Mouse (Mus musculus) layer of hippocampus, postnatal 10 days (tissue): ENCODE results near the gene Atf6b. TPM values are rescaled to one million over a fixed set of nuclear protein-coding genes. Genes with fewer than 3 reads are reported as not detected.
A peak's percentile ranks its signal among the peaks of the same experiment; 100 is the strongest.

ENCODE experiments used
- DNase-seq, 2 experiments: peaks; one replicate each; pipeline ENCODE4 v3.0.0; 2021; ENCODE audit warnings: low spot score in 2 of 2
- total RNA-seq, 2 experiments: library from RNA; stranded (reverse); gene quantifications; 2 replicates each; pipeline ENCODE4 v1.2.3; 2021

The Atf6b gene
- total RNA-seq, 2 experiments from 2014 or later: 75.8 to 78.6 TPM

DNA sequence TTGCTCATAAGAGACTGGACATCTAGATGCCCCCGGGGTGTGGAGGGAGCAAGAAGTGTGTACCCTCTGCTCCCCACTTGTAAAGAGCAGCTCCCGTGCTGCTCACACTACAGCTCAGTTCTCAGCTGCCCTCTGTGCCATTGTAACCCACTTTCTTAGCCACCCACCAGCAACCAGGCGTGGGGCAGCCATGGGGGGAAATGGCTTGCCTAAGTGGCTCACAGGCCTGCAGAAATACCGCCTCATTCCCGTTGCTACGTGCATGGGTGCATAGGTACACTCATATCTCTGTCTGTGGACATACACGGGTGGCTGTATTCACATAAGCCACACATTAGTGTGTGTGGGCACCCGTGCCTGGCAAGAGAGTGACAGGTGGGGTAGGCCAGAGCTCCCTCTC is 16.0 kb downstream of the Atf6b start:
- DNase-seq: no peak

DNA sequence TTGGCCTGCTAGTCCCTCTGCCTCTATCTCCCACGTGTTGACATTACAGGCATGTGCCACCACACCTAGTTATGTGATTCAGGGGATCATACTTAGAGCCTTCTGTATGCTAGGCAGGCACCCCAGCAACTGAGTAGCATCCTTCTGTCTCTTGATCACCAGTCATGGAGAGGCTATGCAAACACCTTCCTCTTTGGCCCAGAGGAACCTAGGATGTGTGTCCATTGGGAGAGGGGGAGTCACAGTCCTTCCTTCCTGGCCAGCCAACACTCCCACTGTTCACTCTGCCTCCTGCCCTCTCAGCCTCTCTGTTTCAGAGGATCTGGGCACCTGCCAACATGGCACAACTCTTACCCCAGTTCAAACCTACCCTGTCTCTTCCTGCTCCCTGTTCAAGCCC is 16.6 kb downstream of the Atf6b start:
- DNase-seq: no peak

DNA sequence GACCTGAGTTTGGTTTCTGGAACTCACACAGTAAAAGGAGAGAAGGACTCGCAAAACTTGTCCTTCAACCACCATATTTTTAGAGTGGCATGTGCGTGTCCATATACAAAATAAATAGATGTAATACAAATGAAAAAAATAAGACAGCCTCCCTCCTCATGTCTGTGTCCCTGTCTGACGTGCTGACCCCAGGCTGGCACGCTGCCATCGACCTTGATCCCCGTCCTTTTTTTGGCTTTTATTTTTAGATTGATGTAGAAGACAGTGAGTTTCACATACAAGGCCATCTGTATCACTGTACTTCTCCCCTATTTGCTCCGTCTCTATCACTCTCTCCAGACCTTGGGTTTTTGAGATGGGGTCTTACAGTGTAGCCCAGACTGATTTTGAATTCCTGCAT is 17.5 kb downstream of the Atf6b start:
- DNase-seq: no peak

DNA sequence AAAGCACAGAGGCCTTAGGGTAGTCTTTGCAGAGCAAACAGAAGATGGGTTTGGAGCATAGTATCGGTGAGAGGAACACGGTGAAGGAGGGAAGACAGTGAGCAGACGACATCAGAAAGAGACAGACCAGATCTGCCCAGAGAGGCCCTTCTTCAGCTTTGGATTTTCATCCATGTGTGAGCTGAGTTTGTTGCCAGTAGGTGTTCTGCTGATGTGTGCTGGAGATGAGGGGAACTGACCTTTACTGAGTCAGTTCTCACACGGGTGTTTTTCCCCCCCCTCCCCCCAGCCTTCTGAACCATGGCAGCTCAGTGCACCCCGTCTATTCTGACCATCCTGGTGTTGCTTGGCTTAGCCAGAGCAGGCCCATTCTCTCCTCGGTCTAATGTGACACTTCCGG is 23.3 kb downstream of the Atf6b start, which contains the start of gene Tnxb:
TSS of gene Tnxb (plus strand) at position 301 of the 400 bp plus-strand sequence.
- no peak for DNase-seq

DNA sequence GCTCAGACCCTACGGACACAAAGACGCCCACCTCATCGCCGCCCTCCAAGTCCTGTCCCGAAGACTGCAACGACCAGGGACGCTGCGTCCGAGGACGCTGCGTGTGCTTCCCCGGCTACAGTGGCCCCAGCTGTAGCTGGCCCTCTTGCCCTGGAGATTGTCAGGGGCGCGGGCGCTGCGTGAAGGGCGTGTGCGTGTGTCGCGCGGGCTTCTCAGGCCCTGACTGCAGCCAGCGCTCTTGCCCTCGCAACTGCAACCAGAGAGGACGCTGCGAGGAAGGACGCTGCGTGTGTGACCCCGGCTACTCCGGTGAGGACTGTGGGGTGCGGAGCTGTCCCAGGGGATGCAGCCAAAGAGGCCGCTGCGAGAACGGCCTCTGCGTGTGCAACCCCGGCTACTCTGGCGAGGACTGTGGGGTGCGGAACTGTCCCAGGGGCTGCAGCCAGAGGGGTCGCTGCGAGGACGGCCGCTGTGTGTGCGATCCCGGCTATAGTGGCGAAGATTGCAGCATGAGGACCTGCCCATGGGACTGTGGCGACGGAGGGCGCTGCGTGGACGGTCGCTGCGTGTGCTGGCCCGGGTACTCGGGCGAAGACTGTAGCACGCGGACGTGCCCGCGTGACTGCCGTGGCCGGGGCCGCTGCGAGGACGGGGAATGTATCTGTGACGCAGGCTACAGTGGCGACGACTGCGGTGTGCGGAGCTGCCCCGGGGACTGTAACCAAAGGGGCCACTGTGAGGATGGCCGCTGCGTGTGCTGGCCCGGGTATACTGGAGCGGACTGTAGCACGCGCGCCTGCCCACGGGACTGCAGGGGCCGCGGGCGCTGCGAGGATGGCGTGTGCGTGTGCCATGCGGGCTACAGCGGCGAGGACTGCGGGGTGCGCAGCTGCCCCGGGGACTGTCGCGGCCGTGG is 24.5 kb downstream of the Atf6b start:
- DNase-seq: no peak

DNA sequence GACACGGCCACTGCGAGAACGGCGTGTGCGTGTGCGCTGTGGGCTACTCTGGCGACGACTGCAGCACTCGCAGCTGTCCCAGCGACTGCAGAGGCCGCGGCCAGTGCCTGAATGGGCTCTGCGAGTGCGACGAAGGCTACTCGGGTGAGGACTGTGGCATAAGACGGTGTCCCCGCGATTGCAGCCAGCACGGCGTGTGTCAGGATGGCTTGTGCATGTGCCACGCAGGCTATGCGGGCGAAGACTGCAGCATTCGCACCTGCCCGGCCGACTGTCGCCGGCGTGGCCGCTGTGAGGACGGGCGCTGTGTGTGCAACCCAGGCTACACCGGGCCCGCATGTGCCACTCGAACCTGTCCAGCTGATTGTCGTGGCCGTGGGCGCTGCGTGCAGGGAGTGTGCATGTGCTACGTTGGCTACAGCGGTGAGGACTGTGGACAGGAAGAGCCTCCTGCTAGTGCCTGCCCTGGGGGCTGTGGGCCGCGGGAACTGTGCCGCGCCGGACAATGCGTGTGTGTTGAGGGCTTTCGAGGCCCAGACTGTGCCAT is 25.4 kb downstream of the Atf6b start:
- no peak for DNase-seq

DNA sequence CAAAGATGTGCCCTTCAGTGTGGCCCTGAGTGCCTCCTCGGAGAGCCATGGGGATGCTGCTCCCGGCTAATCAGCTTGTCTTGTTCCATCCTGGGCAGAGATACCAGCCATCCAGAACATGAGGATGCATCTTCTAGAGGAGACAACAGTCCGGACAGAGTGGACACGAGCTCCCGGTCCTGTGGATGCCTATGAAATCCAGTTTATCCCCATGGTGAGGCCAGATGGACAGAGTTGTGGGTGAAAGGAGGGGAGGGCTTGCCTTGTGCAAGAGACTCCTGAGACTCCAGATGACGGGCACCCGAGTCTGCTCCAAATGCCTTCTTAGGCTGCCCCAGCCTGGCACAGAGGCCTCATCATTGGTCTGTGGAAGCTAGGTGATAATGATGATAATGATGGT is 26.2 kb downstream of the Atf6b start:
- no peak for DNase-seq

DNA sequence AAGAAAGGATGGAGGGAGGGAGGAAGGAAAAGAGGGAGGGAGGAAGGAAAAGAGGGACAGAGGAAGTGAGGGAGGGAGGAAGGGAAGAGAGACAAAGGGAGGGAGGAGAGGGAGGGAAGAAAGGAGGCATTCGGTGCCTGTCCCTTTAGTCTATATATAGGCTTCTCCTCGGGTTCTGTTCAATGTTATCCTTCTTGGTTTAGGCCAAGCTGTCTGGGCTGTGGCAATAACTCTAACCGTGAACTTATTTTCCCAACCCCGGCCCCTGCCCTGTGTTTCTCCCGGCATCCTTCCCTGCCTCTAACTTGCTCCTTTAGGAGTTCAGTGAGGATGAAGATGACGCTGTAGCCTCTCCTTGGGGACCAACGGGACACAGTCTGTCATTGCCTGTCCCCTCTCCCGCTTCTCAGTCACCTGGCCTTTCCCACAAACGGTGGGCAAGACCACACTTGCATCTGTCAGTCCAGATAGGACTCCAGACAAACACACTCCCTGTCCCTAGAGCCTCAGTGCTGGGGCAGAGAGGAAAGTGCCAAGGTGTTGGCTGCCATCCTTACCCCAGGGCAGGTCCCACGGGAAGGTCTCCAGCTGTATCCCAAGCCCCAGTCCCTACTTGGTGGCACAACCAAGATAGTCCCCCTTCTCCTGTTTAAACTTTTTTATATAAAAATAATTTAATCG is 27.7 kb downstream of the Atf6b start:
- no peak for DNase-seq

DNA sequence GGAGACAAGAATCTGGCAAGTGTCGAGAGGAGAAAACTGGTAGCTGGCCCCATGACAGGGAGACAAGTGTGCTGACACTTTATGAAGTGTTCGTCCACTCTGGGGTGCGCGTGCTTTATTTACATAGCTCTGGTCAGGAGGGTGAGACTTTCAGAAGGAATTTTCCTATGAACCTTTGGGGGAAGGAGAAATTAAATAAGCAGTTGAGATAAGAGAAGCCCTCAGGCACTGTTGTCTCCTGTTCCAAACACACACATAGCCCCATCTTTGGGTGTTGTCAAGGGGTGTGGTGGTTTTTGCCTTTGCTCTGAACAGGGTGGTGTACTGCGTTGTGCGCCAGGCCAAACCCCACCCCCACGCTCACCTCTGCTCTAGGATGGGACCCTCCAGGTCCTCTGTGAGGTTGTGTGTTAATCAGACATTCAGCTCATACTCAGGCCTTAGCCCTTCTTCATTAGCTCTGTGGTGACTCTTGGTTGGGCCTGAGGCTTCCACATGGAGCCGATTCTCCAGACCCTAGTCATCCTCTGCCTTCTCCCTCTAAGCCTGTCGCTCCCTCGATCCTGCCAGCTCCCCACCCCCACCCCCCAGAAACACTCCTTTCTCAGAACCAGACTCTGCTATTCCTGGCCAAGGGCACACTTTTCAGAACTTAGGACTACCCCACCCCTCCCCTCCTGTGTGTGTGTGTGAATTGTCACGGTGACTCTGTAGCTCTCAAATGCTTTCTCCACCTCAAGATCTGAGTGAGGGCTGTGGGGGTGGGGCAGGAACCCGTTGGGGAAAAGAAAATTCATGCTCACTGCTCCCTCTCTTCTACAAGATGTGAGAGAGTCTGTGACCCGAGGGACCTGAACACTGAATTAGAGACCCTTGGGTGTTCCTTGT is 28.5 kb downstream of the Atf6b start:
- no peak for DNase-seq

DNA sequence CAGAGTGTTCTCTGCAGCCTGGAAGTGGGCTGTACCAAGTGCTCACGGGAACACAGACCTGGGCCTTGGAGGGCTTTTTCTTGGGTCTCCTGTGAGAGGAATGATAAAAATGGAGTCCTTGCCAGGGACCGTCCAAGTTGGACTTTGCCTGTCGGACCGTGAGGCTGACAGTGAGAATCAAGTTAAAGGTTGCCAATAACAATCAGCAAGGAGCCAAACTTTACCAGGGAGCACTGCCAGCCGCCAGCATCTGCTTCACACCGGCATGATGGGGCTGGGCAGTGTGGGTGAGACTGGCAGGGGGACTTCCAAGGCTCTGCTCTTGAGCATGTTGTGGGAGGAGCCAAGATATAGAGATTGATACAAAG is 29.1 kb downstream of the Atf6b start:
- DNase-seq: no peak

DNA sequence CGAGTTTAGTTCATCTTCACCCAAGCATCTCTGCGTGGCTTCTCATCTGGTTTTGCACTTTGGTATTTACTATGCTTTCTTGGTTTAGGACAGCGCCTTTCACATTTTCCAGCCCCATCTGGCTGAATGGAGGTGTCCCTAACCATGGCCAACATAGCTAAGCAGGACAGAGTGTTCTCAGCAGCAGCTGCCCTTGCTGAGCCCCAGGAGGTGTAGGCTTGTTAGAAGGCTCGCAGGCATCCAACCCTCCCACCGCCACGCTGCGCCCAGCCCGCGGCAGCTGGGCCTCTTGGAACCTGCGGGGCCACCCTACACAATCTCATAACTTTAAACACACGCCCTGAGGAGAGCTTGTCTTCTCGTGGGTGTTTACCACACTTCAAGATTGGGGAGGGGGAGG is 29.7 kb downstream of the Atf6b start:
- no peak for DNase-seq

DNA sequence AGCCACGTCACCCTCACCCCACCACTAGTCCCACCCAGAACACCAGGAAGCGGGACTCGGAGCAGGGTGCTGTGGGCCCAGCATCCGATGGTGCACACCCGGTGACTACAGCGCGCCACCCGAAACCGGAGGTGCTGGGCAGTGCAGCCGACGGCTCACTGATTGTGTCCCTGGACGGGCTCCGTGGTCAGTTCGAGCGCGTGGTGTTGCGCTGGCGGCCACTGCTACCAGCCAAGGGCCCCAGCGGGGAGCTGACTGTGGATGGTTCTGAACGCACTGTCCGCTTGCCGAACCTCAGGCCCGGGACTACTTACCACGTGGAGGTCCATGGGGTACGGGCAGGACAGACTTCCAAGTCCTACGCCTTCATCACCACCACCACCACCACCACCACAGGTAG is 33.2 kb downstream of the Atf6b start:
- no peak for DNase-seq

DNA sequence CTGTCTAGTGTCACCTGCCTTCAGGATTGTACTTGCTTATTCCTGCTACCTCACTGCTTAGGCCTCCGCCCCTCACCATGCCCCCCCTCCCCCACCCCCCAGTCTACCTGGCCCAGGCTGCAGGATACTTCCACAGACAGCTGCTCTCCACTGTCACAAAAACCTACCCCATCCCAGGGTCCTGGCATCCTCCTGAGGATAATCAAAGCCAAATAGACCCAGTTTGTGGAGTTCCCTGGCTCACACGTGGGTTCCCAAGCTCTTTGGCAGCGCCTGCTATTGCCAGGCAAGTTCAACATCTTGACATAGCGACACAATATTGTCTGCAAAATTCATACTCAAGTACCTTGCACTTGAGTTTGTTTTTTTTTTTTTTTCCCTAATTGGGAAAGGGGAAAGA is 33.7 kb downstream of the Atf6b start:
- DNase-seq: no peak

DNA sequence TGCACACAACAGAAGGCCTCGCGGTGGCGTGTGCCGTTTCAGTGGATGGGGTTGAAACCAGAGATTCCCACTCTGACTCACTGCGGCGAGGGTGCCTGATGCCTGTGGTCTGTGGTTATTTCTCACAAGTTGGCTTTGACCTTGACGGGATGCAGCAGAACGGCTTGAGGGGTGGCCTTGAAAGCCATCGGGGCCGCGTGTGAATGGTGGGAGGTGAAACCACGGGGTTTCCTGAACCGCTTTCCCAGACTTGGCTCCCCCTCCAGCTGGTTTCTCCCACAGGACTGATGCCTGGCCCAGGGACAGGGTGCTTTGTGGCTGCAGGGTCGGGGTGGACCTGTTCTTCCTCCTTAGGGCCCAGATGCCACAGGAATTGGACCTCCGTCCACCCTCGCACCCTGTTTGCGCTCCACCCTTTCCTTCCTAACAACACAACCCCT is 34.2 kb downstream of the Atf6b start:
- no peak for DNase-seq

DNA sequence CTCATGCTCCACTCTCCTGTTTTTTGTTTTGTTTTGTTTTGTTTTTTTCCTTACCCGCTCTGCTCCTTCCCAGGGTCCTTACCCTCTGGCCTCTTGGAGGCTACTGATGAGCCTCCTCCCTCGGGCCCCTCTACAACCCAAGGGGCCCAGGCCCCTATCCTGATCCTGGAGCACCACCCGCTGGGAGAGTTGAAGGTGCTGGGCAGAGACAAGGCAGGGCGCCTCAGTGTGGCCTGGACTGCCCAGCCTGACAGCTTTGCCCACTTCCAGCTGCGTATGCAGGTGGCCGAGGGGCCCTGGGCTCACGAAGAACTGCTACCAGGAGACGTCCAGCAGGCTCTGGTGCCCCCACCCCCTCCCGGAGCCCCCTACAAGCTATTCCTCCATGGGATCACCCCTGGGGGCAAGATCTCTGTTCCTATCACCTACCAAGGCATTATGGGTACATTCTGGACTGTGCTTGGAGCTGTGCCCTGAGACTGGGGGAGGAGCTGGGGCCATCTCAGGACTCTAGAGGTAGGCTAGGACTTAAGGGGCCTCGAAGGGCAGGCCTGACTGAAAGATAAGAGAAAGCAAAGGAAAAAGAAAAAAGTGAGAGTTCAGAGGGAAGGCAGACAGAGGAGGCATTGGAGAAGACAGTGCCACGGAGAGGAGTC is 35.1 kb downstream of the Atf6b start:
- no peak for DNase-seq

DNA sequence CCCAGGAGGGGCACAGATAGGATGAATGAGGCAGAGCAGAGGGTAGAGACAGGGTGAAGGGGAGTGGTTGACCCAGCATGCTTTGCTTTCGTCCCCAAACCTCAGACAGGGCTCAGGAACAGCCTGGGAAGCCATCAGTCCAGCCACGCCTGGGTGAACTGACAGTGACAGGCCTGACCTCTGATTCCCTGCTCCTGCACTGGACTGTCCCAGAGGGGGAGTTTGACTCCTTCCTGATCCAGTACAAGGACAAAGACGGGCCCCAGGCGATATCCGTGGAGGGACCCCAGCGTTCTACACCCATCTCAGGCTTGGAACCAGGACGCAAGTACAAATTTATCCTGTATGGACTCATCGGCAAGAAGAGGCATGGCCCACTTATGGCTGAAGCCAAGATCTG is 36.2 kb downstream of the Atf6b start:
- DNase-seq: no peak

DNA sequence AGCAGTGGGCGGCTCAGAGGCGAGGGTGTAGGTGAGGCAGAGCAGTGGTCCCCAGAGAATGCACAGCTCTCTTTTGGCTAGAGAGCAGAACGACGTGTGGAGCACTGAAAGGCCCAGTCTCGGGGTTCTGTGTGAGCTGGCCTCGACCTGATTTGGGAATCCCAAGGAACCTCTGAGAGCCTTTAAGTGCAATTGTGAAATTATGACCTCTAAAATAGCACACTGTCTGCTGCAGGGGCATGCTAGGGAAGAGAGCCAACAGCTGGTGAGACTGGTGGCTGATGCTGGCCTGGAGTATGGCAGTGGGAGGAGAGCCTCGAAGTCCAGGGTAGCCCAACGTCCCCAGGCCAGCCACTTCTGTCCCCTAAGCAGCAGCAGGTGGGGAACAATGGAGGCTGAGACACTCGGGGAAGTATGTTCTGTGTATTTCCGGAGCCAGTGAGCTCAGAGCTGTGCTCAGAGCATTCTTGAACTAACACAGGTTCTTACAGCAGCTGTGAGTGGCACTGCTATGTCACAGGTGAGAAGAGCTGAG is 36.8 kb downstream of the Atf6b start:
- no peak for DNase-seq

DNA sequence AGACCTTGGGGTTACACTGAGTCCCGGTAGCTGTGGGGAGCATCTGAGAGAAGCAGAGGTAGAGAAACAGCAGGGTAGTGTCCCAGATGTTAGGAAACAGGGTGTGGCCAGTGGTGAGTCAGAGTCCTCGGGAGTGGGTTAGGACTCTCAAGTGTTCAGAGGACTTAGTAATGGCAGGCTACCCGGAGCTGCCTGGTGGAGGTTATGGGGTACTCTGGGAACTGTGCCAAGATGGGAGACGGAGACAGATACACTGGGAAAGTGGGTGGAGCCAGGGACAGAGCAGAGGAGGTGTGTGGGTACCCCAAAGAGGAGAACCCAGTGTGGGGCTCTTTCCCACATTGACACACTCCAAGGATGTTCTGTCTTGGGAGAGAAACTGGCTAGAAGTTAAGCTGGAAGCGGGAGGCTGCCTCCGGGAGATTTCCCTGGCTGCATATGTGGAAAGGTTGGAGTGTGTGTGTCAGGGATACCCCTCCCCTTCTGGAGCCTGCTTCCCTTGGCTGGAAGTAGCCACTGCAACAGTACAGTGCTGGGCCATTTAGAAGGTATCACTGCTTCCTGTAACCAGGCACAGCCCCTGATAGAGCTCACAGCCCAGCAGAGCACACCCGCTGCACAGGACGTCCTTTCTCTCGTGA is 37.4 kb downstream of the Atf6b start:
- no peak for DNase-seq

DNA sequence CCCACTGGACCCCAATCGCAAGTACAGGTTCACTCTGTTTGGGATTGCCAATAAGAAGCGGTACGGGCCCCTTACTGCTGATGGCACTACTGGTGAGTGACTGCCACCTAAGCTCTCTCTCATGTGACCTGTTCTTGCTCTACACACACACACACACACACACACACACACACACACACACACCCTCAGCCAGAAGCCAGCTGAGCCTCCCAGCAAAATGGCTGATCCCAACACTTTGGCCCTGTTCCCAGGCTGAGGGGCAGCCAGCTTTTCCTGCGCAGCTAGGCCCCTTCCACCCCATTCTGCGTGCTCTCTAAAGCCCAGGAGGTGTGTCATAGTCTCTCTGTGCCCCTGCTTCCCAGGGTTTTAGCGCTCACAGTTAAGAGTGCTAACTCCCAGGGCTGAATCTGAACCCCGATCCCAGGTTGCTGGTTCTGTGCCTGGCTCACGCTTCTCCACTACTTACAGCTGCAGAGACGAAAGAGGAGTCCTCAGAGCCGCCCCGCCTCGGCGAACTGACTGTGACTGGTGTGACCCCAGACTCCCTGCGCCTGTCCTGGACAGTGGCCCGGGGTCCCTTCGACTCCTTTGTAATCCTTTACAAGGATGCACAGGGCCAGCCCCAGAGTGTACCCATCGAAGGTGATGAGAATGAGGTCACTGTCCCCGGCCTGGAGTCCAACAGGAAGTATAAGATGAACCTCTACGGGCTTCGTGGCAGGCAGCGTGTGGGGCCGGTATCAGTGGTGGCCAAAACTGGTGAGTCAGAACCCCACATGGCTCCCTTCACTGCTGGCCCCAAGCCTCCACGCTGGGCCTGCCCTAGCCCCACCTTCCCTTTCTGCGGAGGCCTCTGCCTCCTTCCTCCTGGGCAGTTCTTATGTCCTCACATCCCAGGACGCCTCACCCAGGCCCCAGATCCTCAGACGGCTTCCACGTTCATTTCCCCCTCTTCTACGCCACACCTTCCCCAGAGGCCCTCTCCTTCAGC is 38.5 kb downstream of the Atf6b start:
- peak; percentile 67 to 70 for DNase-seq
